Mouse (Mus musculus): Measurements from ENCODE around the gene Sin3b.
"Not testable (repeated sequence)": the region's sequence is repeated elsewhere in the genome, so short reads cannot be mapped to it uniquely, and the experiment has no call there.

Sin3b gene

DNA sequence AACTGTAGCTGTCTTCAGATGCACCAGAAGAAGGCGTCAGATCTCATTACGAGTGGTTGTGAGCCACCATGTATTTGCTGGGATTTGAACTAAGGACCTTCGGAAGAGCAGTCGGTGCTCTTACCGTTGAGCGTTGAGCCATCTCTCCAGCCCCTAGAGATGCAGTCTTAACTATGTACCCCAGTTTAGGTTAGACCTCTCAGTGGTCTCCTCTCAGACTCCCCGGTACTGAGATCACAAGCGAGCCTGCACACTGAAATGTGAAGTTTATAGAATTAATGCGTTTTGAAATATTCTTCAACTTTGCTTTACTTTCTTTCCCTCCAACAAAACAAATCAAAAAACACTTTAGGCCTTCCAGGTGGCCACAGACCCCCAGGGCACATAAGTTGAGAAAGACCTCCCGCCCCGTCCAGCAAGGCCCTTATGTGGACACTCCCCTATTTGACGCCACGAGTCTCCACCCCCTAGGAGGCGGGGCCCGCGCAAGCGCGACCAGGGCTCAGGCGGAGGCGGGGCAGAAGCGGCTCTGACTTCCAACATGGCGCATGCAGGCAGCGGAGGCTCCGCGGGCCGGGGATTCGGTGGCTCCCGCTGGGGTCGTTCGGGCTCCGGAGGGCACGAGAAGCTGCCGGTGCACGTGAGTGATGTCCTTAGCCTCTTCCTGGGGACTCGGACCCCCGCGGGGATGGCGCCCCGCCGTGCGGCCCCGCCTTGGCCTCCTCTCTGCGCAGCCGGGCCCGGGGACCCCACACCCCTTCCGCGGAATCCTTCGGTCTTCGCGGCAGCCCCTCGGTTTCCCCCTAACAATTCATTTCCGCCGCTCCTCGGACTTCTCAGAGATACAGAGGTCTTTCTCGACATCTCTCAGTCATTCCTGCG is at the start of gene Sin3b:
Gene Sin3b (plus strand): TSS at position 517 of the 882 bp plus-strand sequence.
- peak; percentile 75 for DNase-seq (ENCODE audit: low read depth, low spot score)

DNA sequence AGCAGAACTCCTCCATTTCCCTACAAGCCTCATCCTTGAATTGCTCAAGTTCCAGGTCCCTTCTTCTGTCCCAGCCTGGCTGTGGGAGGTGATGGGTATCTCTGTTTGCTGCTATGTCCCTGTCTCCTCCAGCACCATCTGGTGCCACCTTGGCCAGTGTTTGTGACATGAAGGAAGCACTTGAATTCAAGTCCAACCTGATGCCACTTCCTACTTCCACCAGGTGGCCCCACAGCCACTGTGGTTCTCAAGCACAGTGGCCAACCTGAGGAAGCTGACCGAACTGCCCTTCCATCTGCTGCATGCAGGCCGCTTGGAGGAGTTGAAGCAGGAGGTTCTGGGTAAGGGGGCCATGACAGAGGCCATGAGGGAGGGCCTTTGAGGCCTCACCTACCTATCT is 48.9 kb upstream of the Sin3b start:
- no peak for DNase-seq (ENCODE audit: low read depth, low spot score)

- DNase-seq (ENCODE audit: low read depth, low spot score) = no peak
Measured at GRCm38 (mm10) chr8:72676436-72676835, 46.6 kb upstream of the Sin3b start.

- DNase-seq (ENCODE audit: low read depth, low spot score) = not testable (repeated sequence)
Measured at GRCm38 (mm10) chr8:72676844-72677243, 46.2 kb upstream of the Sin3b start.

- no peak for DNase-seq (ENCODE audit: low read depth, low spot score)
Measured at GRCm38 (mm10) chr8:72677331-72677730, 45.8 kb upstream of the Sin3b start.

DNA sequence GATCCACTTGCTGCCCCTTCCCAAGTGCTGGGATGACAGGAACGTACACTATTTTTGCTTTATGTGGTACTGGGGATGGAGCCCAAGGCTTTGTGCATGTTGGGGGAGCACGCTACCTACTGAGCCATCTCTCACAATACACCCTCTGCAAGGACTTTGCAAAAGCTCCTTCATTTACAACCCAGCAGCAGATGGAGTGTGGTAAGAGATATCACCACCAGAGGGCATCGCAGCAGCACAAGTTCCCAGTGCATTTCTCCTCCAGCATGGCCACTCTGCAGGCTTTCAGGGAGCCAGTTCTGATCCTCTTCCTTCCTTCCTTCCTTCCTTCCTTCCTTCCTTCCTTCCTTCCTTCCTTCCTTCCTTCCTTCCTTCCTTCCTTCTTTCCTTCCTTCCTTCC is 43.0 kb upstream of the Sin3b start:
- DNase-seq (ENCODE audit: low read depth, low spot score) = peak; percentile 63

GRCm38 (mm10) chr8:72682051-72682687 is 40.9 kb upstream of the Sin3b start:
- no peak for DNase-seq (ENCODE audit: low read depth, low spot score)

GRCm38 (mm10) chr8:72683010-72683521 is 40.0 kb upstream of the Sin3b start:
- DNase-seq (ENCODE audit: low read depth, low spot score) = no peak

DNA sequence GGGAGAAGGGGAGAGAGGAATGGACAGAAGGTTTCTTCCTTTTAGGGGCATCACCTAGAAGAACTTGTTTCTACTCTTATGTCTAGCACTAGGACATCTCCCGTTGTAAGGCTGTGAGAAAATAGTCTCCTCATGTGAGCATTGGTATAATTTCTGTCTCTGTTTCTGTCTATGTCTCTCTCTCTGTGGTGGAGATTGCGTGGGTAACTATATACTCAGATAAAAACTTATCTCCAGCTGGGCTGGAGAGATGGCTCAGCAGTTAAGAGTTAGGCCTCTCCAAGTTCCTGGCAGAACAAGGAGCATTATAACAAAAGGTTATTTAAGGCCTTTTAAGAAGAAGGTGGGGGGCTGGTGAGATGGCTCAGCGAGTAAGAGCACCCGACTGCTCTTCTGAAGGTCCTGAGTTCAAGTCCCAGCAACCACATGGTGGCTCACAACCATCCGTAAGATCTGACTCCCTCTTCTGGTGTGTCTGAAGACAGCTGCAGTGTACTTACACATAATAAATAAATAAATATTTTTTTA is 39.4 kb upstream of the Sin3b start:
- DNase-seq (ENCODE audit: low read depth, low spot score) = not testable (repeated sequence)

DNA sequence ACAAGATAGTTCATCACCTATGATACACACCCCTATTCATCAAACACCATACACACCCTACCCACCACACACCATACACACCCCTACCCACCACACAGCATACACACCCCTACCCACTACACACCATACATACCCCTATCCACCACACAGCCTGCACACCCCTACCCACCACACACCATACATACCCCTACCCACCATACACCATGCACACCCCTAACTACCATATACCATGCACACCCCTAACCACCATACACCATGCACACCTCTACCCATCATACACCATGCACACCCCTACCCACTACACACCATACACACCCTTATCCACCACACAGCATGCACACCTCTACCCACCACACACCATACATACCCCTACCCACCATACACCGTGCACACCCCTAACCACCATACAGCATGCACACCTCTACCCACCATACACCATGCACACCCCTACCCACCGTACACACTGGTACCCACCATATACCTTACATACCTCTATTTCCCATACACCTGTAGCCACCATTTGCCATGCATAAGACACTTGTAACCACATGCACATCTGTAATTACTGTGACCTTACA is 24.6 kb upstream of the Sin3b start:
- no peak for DNase-seq (ENCODE audit: low read depth, low spot score)

DNA sequence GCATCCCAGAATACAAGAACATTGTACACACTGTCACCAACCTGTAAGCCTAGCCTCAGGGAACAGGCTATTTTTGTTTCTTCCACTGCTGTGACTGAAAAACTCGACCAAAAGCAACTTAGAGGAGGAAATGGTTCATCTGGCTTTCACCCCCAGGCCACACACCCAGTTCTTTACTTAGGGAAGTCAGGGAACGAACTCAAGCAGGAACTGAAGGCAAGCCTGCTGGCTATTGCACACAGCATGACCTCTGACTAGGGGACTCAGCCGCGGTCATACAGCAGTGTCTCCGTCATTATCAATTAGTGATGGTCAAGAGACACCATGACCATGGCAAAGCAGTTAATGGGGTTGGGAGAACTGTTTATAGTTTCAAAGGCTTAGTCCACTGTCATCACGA is 10.5 kb upstream of the Sin3b start:
- no peak for DNase-seq (ENCODE audit: low read depth, low spot score)

DNA sequence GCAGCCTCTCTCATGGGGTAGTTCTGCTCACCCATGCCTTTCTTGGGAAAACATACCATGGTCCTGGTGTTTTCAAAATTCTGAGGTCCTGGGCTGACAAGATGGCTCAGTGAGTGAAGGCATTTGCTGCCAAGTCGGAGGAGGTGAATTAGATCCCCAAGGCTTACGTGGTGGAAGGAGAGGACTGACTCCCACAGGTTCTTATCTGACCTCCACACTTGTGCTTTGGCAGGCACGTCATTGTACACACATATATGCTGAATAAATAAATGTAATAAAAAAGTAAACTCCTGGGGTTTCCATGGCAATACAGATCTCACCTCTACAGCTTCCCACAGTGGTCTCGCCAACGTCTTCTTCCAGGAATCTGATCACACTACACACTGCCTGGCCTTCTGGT is 6.5 kb upstream of the Sin3b start:
- DNase-seq (ENCODE audit: low read depth, low spot score) = no peak

GRCm38 (mm10) chr8:72720541-72720940 is 2.5 kb upstream of the Sin3b start:
- no peak for DNase-seq (ENCODE audit: low read depth, low spot score)

DNA sequence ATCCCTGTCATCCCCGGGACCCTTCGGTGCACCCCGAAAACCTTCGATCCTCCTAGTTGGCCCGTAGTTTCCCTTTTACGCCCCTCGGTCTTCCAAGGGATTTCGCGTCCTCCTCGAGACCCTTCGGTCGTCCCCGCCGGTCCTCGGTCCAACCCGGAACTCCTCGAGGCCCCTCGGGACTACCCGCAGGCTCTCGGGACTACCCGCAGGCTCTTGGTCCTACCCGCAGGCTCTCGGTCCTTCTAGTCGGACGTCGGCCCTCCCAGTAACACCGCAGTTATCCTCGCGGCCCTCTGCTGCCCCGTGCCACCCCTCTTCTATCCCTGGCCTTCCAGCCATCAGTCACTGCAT is 541 bp downstream of the Sin3b start:
- DNase-seq (ENCODE audit: low read depth, low spot score) = no peak

DNA sequence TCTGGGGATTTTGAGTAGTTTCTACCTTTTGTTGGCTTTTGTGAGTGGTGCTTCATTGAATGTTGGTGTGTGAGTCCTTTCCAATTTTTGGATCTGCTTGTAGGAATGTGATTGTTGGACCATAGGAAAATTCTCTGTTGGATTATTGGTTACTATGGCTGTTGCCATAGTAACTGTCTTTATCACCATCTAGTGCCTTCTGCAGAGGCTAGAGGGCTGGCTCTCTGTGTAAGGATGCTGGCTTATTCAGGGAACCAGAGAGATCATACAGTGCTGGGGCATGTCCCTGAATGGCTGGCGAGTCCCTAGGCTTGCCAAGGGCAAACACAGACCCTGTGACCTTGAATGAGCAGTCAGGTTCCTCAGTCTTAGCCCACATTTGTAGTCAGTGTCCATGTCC is 5.6 kb downstream of the Sin3b start:
- DNase-seq (ENCODE audit: low read depth, low spot score) = no peak

DNA sequence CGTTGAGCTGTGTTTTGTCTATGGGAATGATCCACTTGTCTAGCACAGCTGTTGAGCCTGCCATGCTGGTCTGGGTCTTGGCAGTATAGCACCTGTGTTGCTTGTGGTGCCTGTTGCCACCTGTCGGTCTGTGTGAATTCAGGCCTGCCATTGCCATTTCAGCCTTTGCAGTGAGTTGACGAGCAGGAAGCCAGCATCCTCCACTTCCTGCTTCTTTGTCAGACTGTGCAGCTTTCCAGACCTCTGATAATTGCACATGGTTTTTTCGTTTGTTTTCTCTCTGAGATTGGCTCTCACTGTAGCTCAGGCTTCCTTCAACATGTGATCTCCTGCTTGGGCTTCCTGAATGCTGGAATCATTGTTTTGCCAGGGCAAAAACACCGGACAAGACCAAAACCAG is 11.9 kb downstream of the Sin3b start:
- DNase-seq (ENCODE audit: low read depth, low spot score) = no peak

DNA sequence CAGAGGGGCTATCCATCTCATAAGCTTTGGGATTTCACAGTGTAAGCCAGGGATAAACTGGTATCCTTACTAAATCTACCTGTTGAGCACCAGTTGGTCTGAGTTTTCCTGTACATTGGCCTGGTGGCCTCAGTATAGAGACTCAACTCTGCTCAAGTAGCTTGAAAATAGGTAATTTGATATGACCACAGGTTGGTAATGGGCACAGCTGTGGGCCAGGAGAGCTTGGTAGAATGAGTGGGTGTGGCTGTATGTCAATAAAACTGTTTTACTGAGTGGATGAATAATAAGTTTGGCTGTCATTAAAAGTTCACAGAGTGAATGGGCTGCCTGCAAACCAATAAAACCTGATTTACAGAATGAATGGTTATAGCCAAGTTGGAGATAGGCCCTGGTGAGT is 13.8 kb downstream of the Sin3b start:
- no peak for DNase-seq (ENCODE audit: low read depth, low spot score)

DNA sequence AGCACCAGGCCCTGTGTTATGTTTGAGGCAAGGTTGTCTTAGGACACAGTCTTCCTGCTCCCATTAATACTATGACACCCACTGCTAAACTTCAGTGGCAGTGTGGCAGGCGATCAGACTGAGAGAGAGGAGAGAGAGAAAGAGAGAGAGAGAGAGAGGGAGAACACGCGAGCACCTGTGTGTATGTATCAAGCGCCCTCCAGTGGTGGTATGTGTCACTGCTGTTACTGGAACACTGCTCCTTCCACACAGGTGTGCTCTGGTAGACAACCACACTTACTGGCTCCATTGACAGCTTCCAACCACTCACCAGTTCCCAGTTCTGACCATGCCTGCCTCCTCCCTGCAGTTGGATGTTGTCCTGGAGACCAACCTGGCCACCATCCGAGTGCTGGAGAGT is 23.0 kb downstream of the Sin3b start:
- DNase-seq (ENCODE audit: low read depth, low spot score) = no peak

DNA sequence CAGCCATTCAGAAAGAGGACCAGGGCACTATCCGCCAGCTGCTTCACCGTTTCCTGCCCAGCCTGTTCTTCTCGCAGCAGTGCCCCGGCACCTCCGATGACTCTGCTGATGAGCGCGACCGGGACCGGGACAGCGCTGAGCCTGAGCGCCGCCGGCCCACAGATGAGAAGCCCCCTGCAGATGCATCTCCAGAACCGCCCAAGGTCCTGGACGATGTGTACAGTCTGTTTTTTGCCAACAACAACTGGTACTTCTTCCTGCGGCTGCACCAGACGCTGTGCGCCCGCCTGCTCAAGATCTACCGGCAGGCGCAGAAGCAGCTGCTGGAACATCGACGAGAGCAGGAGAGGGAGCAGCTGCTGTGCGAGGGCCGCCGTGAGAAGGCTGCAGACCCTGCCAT is 26.8 kb downstream of the Sin3b start:
- no peak for DNase-seq (ENCODE audit: low read depth, low spot score)

DNA sequence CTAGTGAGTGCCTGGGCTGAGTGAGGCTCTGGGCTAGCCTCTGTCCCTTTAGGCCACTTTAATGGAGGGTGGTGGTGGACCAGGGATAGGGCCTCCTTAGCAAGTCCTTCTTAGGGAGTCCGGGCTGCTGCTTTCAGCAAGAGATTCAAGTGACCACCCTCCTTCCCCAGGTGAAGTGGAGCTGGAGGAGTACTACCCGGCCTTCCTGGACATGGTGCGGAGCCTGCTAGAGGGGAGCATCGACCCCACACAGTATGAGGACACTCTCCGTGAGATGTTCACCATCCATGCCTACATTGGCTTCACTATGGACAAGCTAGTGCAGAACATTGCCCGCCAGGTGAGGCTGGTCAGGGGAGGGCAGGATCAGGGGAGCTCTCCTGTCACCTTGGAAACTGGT is 27.2 kb downstream of the Sin3b start:
- DNase-seq (ENCODE audit: low read depth, low spot score) = no peak

DNA sequence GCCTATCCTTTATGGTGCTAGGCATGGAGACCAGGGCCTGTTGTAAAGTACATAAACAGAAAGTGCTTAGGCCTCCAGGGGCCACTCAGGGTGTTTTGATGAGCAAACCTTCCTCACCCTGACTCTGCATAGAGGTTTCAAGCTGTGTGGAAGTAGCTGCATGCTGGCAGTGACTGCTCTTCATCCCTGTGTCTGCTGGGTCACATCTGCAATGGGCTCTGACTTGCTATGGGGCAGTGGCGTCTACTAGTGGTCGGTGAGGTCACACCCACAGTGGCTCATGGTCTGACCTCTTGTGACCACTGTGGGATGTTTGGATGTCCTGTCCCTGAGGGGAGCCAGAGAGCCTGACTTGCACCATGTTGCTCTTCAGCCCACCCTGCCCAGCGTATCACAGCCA is 28.0 kb downstream of the Sin3b start:
- DNase-seq (ENCODE audit: low read depth, low spot score) = no peak

DNA sequence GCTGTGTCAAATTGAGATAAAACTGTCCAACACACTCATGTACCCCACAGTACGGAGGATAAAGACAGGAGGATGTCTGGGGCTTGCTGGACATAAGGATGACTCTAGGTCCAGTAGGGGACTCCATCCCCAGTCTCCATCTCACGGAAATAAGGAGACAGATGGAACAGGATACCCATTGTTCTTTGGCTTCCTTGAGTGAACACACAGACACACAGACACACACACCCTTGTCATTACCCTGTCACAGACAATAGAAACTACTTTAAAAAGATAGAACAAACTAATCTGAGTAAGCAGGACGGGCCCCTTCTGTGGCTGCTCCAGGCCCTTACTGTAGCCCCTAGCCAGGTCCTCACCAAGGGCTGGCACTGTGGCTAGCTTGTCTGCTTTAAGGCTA is 29.2 kb downstream of the Sin3b start:
- no peak for DNase-seq (ENCODE audit: low read depth, low spot score)
